Mouse (Mus musculus): ENCODE measurements around the gene Vps37d.

Vps37d gene

GRCm38 (mm10) chr5:135077564-135078481, at the start of gene Vps37d:
Vps37d (minus strand) TSS chr5:135078266.
- peak; percentile 94 for DNase-seq

DNA sequence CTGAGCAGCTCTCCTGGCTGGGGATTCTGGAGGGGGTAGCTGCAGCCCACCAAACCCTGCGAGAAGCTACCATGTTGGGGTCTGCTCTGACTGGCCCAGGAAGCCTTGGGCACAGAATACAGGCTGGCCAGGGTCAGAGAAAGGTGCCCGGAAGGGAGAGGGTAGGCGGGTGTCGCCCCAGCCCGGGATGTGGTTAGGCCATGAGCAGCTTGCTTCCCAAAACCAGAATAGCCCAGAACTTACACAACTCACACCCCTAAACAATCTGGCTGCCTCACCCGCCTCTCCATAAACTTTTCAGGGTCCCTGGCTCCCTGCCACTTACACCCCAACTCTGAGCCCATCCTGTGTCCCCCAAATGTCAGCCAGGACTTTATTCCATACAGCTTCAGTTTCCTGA, 49.6 kb upstream of the Vps37d start:
- no peak for DNase-seq

- DNase-seq = no peak
These were observed 48.1 kb upstream of the Vps37d start for GRCm38 (mm10) chr5:135126121-135126520.

DNA sequence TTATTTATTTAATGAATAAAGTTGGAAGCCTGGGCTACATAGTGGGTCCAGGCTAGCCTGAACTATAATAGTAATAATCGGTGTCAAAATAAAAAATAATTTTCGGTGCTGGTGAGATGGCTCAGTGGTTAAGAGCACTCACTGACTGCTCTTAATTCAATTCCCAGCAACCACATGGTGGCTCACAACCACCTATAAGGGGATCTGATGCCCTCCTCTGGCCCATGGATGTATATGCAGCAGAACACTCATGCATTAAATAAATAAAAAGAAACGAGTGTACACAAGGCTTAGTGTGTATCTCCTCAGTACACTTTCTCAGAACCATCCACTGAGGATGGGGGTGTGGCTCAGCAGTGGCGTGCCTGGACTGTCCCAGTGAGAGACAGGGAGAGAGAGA, 42.7 kb upstream of the Vps37d start:
- DNase-seq = no peak

DNA sequence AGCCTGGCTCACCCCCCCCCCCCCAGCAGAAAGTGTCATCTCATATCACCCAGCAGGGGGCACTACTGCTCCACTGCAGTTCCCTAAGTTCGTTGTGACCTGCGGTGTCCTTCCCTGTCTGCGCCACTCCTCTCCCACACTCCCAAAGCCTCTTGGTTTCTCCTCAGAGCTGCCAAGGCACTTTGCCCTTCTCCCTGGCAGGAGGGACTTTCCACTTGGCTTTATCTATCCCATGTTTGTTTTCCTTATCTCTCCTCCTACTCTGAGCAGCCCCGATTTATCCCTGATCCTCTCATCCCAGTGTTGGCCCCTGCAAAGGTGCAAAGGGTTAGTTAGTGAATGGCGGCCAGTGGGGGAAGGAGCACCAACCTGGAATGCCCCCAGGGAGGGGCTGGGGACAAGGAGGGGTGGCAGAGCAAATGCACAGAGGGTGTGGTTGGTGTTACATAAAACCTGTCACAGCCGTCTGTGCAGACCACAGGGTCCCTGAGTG, 40.6 kb upstream of the Vps37d start:
- peak; percentile 52 for DNase-seq

- peak; percentile 33 for DNase-seq
These were observed 37.2 kb upstream of the Vps37d start for GRCm38 (mm10) chr5:135115241-135115640.

GRCm38 (mm10) chr5:135113782-135114181, 35.7 kb upstream of the Vps37d start:
- no peak for DNase-seq

GRCm38 (mm10) chr5:135109976-135110375, 31.9 kb upstream of the Vps37d start:
- DNase-seq = no peak

DNA sequence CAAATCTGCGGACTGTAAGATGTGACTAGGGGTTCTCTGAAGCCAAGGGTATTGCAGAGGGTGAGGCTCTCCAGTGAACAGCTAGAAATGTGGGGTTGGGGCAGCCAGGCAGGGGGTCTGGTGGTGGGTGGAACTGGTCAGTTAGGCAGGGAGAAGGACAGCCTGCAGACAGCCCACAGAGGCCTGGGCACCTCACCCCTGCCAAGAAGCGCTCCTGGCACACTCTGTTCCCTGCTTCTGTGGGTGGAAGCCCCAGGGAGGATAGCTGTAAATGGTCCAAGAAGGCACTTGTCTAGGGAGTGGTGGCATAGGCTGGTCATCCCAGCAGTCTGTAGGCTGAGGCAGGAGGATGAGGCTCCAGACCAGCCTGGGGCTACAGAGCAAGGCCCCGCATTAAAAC, 31.4 kb upstream of the Vps37d start:
- no peak for DNase-seq

DNA sequence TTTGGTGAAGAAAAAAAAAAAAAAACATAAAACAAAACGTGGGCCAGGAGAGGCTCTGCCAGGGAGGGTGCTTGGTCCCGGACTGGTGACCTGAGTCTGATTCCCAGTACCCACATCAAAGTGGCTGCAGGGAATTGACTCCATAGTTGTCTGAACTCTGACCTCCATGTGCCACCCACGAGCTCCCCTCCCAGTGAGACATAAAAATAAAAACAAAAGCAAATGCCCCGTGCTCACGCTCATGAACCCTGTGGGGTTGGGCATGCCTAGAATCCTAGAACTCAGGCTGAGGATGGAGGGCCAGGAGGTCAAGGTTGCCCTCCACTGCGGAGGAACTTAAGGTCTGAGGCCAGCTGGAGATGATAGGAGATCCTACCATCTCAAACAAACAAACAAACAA, 31.0 kb upstream of the Vps37d start:
- DNase-seq = no peak

GRCm38 (mm10) chr5:135107521-135108501, 29.7 kb upstream of the Vps37d start:
- DNase-seq = peak; percentile 66

- peak; percentile 84 for DNase-seq
These were observed 28.7 kb upstream of the Vps37d start for GRCm38 (mm10) chr5:135106758-135107256.

GRCm38 (mm10) chr5:135103999-135104660, 26.1 kb upstream of the Vps37d start:
- no peak for DNase-seq

- DNase-seq = no peak
These were observed 22.9 kb upstream of the Vps37d start for GRCm38 (mm10) chr5:135100981-135101380.

- no peak for DNase-seq
These were observed 11.6 kb upstream of the Vps37d start, which contains the start of gene Mlxipl for GRCm38 (mm10) chr5:135089653-135090052. Mlxipl (plus strand) TSS chr5:135089890.

- DNase-seq = no peak
These were observed 8.8 kb upstream of the Vps37d start for GRCm38 (mm10) chr5:135086871-135087270.

GRCm38 (mm10) chr5:135080539-135080938, 2.5 kb upstream of the Vps37d start:
- no peak for DNase-seq

DNA sequence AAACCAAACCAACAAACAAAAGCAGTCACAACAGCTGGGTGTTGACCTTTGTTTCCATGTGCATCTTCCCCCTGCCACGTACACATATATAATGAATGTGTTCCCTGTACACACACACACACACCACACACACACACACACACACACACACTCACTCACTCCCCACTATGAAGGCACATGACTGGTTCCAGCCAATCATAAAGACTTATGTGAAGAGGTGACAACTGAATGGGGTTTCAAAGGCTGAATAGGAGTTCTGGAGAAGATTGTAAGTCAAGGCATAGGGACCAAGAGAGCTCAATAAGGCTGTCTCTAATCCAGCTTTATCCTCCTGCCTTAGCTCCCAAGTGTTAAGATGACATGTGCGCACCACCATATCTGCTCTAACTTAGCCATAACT, 1.5 kb upstream of the Vps37d start:
- DNase-seq = no peak

GRCm38 (mm10) chr5:135078482-135078810, 380 bp upstream of the Vps37d start:
- DNase-seq = no peak

- peak; percentile 20 for DNase-seq
These were observed 1.0 kb downstream of the Vps37d start for GRCm38 (mm10) chr5:135076931-135077505.

GRCm38 (mm10) chr5:135076368-135076767, 1.7 kb downstream of the Vps37d start:
- no peak for DNase-seq

DNA sequence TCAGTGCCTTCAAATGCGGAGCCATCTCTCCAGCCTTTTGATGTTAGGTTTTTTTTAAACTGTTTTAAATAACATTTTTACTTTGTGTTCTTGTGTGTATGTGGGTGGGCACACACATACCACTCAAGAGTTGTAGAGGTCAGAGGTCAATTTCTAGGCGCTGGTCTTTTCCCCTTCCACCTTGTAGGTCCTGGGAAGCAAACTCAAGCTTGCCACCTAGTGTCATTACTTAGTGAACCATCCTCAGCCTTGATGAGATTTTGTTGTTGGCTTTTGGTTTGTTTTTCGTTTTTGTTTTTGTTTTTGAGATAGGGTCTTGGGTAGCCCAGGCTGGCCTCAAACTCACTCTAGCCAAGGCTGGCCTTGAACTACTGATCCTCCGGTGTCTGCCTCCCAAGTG, 2.4 kb downstream of the Vps37d start:
- DNase-seq = no peak

Measured in liver (tissue).